Mouse (Mus musculus) ES-E14 (cell line): ENCODE measurements around the gene C2cd2l.

Experiments used
- CHD2 ChIP-seq: IDR thresholded peaks from 2 replicates; pipeline ENCODE4 v1.6.1; 2014; ENCODE audit warnings: mild to moderate bottlenecking, low read depth, low read length, inconsistent platforms
- MAFK ChIP-seq: IDR thresholded peaks from 2 replicates; pipeline ENCODE4 v1.6.1; 2014; ENCODE audit warnings: mild to moderate bottlenecking, low read depth, low read length, inconsistent platforms; ENCODE audit not compliant: insufficient read depth
- ZC3H11A ChIP-seq: IDR thresholded peaks from 2 replicates; pipeline ENCODE4 v1.6.1; 2012; ENCODE audit warnings: low read depth, mild to moderate bottlenecking, inconsistent platforms, low read length, borderline replicate concordance
- ZNF384 ChIP-seq: IDR thresholded peaks from 2 replicates; pipeline ENCODE4 v1.6.1; 2012; ENCODE audit warnings: low read depth, low read length, inconsistent platforms

GRCm38 (mm10) chr9:44269077-44269476 lies 51.0 kb downstream of the C2cd2l start:
- TF ChIP-seq ZC3H11A (no peak), CHD2 (no peak), MAFK (no peak), ZNF384 (no peak)
